In the genomic region with DNA sequence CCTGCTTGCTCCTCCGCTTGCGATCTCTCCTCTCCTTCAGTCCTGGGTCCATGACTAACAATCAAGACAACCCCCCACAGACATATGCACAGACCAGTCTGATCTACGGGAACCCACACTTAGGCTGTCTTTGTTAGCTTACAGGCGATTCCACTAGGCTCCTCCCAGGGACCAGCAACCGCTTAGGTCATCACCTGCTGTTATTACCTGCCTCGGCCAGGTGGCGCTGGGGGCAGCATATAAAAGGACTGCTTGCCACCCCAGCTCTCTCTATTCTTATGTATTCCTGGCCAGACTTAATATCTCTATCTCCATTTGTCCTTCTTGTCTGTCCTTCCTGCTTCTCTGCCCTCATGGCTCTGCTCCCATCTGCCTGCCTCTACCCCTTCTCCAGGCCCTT, we compare ENCODE assay signal across 10 mouse cellular contexts. TPM values are rescaled to one million over a fixed set of nuclear protein-coding genes. Genes with fewer than 3 reads are reported as not detected.
A peak's percentile ranks its signal among the peaks of the same experiment; 100 is the strongest.
DNase-seq lines count a peak whose midpoint lies in the region.
"Had no signal": no experiment of that assay in that cellular context is flagged by ENCODE, and none has a peak within 500 bp of the region (broad histone marks: within the 10 kb centered on the region; RNA-seq: fewer than 3 reads in every experiment).

No protein-coding gene starts in this region.

- intact Hi-C loops in left cerebral cortex, postnatal 25 days (cut with DNase I) = no loop called here

- peak; percentile 6 to 16 for DNase-seq in urinary bladder, adult 18-20 months (ENCODE audit: low spot score in 2 of 2)
- DNase-seq in urinary bladder, postnatal 4 days (ENCODE audit: low spot score in 2 of 2) = no peak
- DNase-seq in induced T-regulatory cell, adult 2 months (ENCODE audit: low read depth) = peak; percentile 12
- peak; percentile 15 to 48 for DNase-seq in lung, adult 18-20 months
- peak; percentile 6 to 8 for DNase-seq in urinary bladder, postnatal 36 days (ENCODE audit: low spot score in 2 of 2)
- DNase-seq in left cerebral cortex, postnatal 25 days (ENCODE audit: low spot score in 2 of 2) = no peak
- no peak for DNase-seq in cerebellum, adult 9-11 months
- DNase-seq: adrenal gland, postnatal 36 days; cerebellum, adult 11 months; gastrocnemius, postnatal 14 days had no signal

RNA-seq across cellular contexts. Expression of a gene that starts 35.4 kb away (rescaled TPM):
- 10 to 100 TPM; 29.5 to 32.6 TPM for total RNA-seq in left cerebral cortex, postnatal 25 days (2021)

Comparison
In these comparisons a context has a peak if more than half of its experiments do, and no peak if none do; other contexts are left out.
1. DNase-seq: peak in urinary bladder, adult 18-20 months (2 of 2), induced T-regulatory cell, adult 2 months (single experiment), lung, adult 18-20 months (2 of 2) and urinary bladder, postnatal 36 days (2 of 2); none in urinary bladder, postnatal 4 days (0 of 2), left cerebral cortex, postnatal 25 days (0 of 2) and cerebellum, adult 9-11 months (single experiment).